Mouse (Mus musculus): ENCODE results near the gene 1810024B03Rik. TPM values are rescaled to one million over a fixed set of nuclear protein-coding genes. Genes with fewer than 3 reads are reported as not detected.

1810024B03Rik gene
- polyA plus RNA-seq, 1 experiment from 2014 or later, result 2.9 TPM

DNA sequence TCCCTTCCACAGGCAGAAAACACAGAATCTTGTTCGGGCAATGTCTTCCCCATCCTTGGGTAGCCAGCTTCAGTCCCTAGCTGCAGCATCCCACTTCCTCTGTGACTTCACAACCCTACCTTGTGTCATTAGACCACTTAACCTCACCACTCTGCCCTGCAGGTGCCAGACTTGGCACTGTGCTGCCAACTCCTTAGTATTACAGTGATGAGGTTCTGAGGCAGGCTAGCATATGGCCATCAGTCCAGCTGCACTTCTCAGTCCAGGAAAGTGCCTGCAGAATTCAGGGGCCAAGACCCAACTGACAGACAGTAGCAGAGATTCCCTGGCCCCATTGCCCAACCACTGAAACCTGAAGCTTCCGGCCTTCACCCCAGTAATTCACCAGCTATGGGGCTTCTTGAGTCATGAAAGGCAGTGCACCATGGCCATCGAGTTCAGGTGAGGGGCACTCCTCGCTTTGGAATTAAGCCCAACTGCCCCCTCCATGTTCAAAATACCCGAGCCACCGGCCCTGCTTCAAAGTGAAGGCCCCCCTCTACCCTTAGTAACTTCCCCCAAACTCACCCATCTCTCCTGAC lies 65.4 kb downstream of the 1810024B03Rik start:
- WGBS, result 15% methylated on average over 6 of the region's 6 CpGs
- DNase-seq (ENCODE audit: low spot score), result no peak
- peaks cover 26% of the 10 kb centered on the region for H3K36me3 ChIP-seq
- peak overlapping the region; percentile 84 for H3K27ac ChIP-seq (replicated peaks)
- H3K9me3 ChIP-seq (replicated peaks), result no peaks in the 10 kb centered on the region
- peaks cover 22% of the 10 kb centered on the region for H3K4me1 ChIP-seq
- H3K4me3 ChIP-seq, result peak overlapping the region; percentile 70
- peaks cover 12% of the 10 kb centered on the region for H3K27me3 ChIP-seq (ENCODE audit: low read depth, poor library complexity, severe bottlenecking)

DNA sequence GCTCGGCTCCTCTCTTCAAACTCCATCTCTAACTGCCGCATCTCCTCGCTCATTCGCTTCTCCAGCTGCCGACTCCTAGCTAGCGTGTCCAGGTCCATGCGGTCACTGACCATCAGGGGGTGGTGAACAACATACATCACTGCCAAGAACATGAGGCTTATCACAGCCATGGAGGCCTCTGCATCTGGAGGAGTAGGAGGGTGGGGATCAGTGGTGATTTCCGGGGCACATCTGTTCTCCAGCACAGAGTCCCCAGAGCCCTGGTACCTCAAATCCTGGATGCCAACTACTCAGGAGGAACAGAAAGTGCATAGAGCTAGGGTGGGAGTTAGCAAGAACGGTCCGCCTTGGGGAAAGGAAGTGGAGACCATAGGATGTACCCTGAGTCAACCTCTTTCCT lies 66.0 kb downstream of the 1810024B03Rik start:
- WGBS, result 84% methylated on average over 10 of the region's 10 CpGs
- DNase-seq (ENCODE audit: low spot score), result no peak
- peaks cover 26% of the 10 kb centered on the region for H3K36me3 ChIP-seq
- H3K27ac ChIP-seq (replicated peaks), result no peak overlapping the region
- H3K4me1 ChIP-seq, result peaks cover 24% of the 10 kb centered on the region
- H3K9me3 ChIP-seq (replicated peaks), result no peaks in the 10 kb centered on the region
- peak overlapping the region; percentile 70; the same call in 1 of the 2 replicates for H3K4me3 ChIP-seq
- peaks cover 12% of the 10 kb centered on the region for H3K27me3 ChIP-seq (ENCODE audit: low read depth, poor library complexity, severe bottlenecking)

GRCm38 (mm10) chr2:127140011-127140410 lies 68.1 kb downstream of the 1810024B03Rik start:
- H3K27ac ChIP-seq (replicated peaks), result no peak overlapping the region
- H3K4me3 ChIP-seq, result no peak overlapping the region
- peaks cover 30% of the 10 kb centered on the region for H3K4me1 ChIP-seq
- H3K9me3 ChIP-seq (replicated peaks), result no peaks in the 10 kb centered on the region
- no peak for DNase-seq (ENCODE audit: low spot score)
- H3K36me3 ChIP-seq, result peaks cover 26% of the 10 kb centered on the region
- 95% methylated on average over 7 of the region's 7 CpGs for WGBS
- peaks cover 12% of the 10 kb centered on the region for H3K27me3 ChIP-seq (ENCODE audit: low read depth, poor library complexity, severe bottlenecking)

DNA sequence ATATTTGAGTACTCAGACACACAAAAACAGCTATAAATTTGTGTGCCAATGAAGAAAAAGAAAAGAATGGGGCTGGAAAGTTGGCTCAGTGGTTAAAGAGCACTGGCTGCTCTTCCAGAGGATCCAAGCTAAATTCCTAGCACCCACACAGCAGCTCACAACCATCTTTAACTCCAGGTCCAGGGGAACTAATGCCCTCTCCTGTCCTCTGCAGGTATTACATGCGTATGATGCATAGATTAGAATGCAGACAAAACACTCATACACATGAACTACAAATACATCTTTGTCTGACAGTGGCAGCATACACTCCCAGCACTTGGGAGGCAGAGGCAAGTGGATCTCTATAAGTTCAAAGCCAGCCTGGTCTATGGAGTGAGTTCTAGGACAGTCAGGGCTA lies 68.5 kb downstream of the 1810024B03Rik start:
- no peak overlapping the region for H3K4me3 ChIP-seq
- no peaks in the 10 kb centered on the region for H3K9me3 ChIP-seq (replicated peaks)
- no peak overlapping the region for H3K27ac ChIP-seq (replicated peaks)
- no peak for DNase-seq (ENCODE audit: low spot score)
- 97% methylated on average over 1 of the region's 1 CpGs for WGBS
- H3K4me1 ChIP-seq, result peaks cover 32% of the 10 kb centered on the region
- peaks cover 26% of the 10 kb centered on the region for H3K36me3 ChIP-seq
- peaks cover 12% of the 10 kb centered on the region for H3K27me3 ChIP-seq (ENCODE audit: low read depth, poor library complexity, severe bottlenecking)

- no peaks in the 10 kb centered on the region for H3K9me3 ChIP-seq (replicated peaks)
- no peak overlapping the region for H3K27ac ChIP-seq (replicated peaks)
- H3K4me1 ChIP-seq, result peaks cover 37% of the 10 kb centered on the region
- WGBS, result 94% methylated on average over 8 of the region's 8 CpGs
- no peak overlapping the region for H3K4me3 ChIP-seq
- H3K36me3 ChIP-seq, result peaks cover 26% of the 10 kb centered on the region
- H3K27me3 ChIP-seq (ENCODE audit: low read depth, poor library complexity, severe bottlenecking), result peaks cover 7% of the 10 kb centered on the region
- no peak for DNase-seq (ENCODE audit: low spot score)
Observed at GRCm38 (mm10) chr2:127139094-127139493, 69.0 kb downstream of the 1810024B03Rik start.

DNA sequence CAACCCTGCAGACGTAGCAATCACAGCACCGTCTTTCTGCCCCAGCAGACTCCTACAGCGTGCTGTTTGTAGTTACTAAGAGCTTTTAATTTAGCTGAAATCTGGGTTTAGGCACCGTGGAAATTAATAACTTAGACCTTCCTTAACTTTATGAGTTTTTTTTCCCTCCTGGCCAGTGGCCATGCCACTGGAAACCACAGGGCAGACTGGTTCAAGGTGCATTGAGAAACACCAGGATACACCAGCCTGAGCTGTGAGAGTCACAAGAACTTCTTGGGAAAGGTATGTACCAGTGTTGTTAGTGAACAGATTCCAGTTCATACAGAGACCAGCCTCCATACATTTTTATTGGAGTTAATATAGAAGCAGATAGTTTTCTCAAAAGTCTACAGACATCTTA lies 69.6 kb downstream of the 1810024B03Rik start:
- DNase-seq (ENCODE audit: low spot score), result no peak
- H3K4me1 ChIP-seq, result peaks cover 35% of the 10 kb centered on the region
- 93% methylated on average over 4 of the region's 4 CpGs for WGBS
- H3K27me3 ChIP-seq (ENCODE audit: low read depth, poor library complexity, severe bottlenecking), result peaks cover under 1% of the 10 kb centered on the region; the same call in 1 of the 2 replicates
- H3K36me3 ChIP-seq, result peaks cover 26% of the 10 kb centered on the region
- H3K27ac ChIP-seq (replicated peaks), result no peak overlapping the region
- no peaks in the 10 kb centered on the region for H3K9me3 ChIP-seq (replicated peaks)
- H3K4me3 ChIP-seq, result no peak overlapping the region

DNA sequence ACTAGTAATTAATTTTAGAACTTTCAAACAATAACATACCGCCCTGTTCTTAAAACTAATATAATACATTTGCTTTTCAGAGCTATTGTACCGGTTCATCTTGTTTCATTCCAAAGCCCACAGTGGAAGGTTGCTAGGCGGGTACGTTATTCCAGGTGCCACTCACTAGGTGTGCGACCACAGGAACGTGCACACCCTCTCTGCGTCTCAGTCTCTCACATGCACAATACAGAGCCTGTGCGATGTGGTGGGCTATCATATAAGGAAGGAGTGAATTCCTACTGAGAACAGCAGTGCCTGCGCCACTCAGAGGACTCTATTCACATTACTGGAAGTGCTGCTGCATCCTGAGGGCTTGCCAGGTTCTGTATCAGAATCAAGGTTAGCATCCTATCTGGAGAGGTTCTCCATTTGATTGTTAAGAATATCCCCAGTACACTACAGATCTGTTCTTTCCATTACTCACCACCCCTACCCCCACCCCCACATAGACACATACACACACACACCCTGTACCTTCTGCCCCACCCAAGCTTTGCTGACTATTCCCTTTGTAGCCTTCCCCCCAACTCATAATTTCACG lies 70.2 kb downstream of the 1810024B03Rik start:
- Histone ChIP-seq H3K27me3 (ENCODE audit: low read depth, poor library complexity, severe bottlenecking) (no peaks in the 10 kb centered on the region), H3K4me1 (peaks cover 32% of the 10 kb centered on the region), H3K27ac (replicated peaks) (no peak overlapping the region), H3K9me3 (replicated peaks) (no peaks in the 10 kb centered on the region), H3K36me3 (peaks cover 26% of the 10 kb centered on the region), H3K4me3 (no peak overlapping the region)
- 88% methylated on average over 10 of the region's 10 CpGs for WGBS
- no peak for DNase-seq (ENCODE audit: low spot score)

- no peak overlapping the region for H3K27ac ChIP-seq (replicated peaks)
- 51% methylated on average over 5 of the region's 5 CpGs for WGBS
- H3K36me3 ChIP-seq, result peaks cover 26% of the 10 kb centered on the region
- peaks cover 32% of the 10 kb centered on the region for H3K4me1 ChIP-seq
- no peak for DNase-seq (ENCODE audit: low spot score)
- H3K4me3 ChIP-seq, result no peak overlapping the region
- no peaks in the 10 kb centered on the region for H3K27me3 ChIP-seq (ENCODE audit: low read depth, poor library complexity, severe bottlenecking)
- H3K9me3 ChIP-seq (replicated peaks), result no peaks in the 10 kb centered on the region
Observed at GRCm38 (mm10) chr2:127136979-127137378, 71.1 kb downstream of the 1810024B03Rik start.

Other genes starting within 250 kb of the 1810024B03Rik start
- gene Ap4e1, start 199.6 kb downstream of the 1810024B03Rik start, polyA plus RNA-seq (2016; fragmentation: Nextera tagmentation; extraction: Ambion mirVana), result 13.4 and 13.6 TPM in 2 replicates
- gene Blvra, start 137.6 kb downstream of the 1810024B03Rik start, polyA plus RNA-seq (2016; fragmentation: Nextera tagmentation; extraction: Ambion mirVana), result 19.4 and 21.2 TPM in 2 replicates
- 115 TPM in 2 replicates for gene Ncaph, start 74.3 kb downstream of the 1810024B03Rik start, polyA plus RNA-seq (2016; fragmentation: Nextera tagmentation; extraction: Ambion mirVana)
- gene Itpripl1, start 64.8 kb downstream of the 1810024B03Rik start, polyA plus RNA-seq (2016; fragmentation: Nextera tagmentation; extraction: Ambion mirVana), result 14.4 and 14.9 TPM in 2 replicates
- 92.9 and 100 TPM in 2 replicates for gene Snrnp200, start 106 bp upstream of the 1810024B03Rik start, polyA plus RNA-seq (2016; fragmentation: Nextera tagmentation; extraction: Ambion mirVana)
- gene Ciao1, start 39.5 kb upstream of the 1810024B03Rik start, polyA plus RNA-seq (2016; fragmentation: Nextera tagmentation; extraction: Ambion mirVana), result 46.3 and 56.2 TPM in 2 replicates
- 25.6 and 30.1 TPM in 2 replicates for gene Tmem127, start 39.6 kb upstream of the 1810024B03Rik start, polyA plus RNA-seq (2016; fragmentation: Nextera tagmentation; extraction: Ambion mirVana)
- 81.9 and 86.0 TPM in 2 replicates for gene Stard7, start 61.9 kb upstream of the 1810024B03Rik start, polyA plus RNA-seq (2016; fragmentation: Nextera tagmentation; extraction: Ambion mirVana)
- 3.2 and 3.9 TPM in 2 replicates for gene Dusp2, start 127.9 kb upstream of the 1810024B03Rik start, polyA plus RNA-seq (2016; fragmentation: Nextera tagmentation; extraction: Ambion mirVana)
- gene Astl, start 130.4 kb upstream of the 1810024B03Rik start, polyA plus RNA-seq (2016; fragmentation: Nextera tagmentation; extraction: Ambion mirVana), result not detected in 2 replicates
- 2.6 and 2.8 TPM in 2 replicates for gene Adra2b, start 154.9 kb upstream of the 1810024B03Rik start, polyA plus RNA-seq (2016; fragmentation: Nextera tagmentation; extraction: Ambion mirVana)
- gene Gpat2, start 216.9 kb upstream of the 1810024B03Rik start, polyA plus RNA-seq (2016; fragmentation: Nextera tagmentation; extraction: Ambion mirVana), result 0.10 and 0.29 TPM in 2 replicates
- gene Fahd2a, start 236.3 kb upstream of the 1810024B03Rik start, polyA plus RNA-seq (2016; fragmentation: Nextera tagmentation; extraction: Ambion mirVana), result 23.0 and 27.7 TPM in 2 replicates

All from midbrain, embryonic 10.5 days (tissue).